Mouse (Mus musculus) left cerebral cortex, adult 2 months (tissue): ENCODE data around the gene Rbp7. TPM values are rescaled to one million over a fixed set of nuclear protein-coding genes. Genes with fewer than 3 reads are reported as not detected.

Experiments
- DNase-seq, 2 experiments: peaks; one replicate each; pipeline ENCODE4 v3.0.0; 2021 to 2022; ENCODE audit warnings: low spot score in 2 of 2, mixed read lengths in 1 of 2; ENCODE audit errors: extremely low spot score in 1 of 2
- H3K27ac ChIP-seq: fragments of 200-600 bp; 2 replicates; pipeline ENCODE4 v1.8.1; 2022
- H3K4me3 ChIP-seq: fragments of 200-600 bp; 2 replicates; pipeline ENCODE4 v1.8.1; 2022
- CTCF ChIP-seq: fragments of 200-600 bp; IDR thresholded peaks from 2 replicates; pipeline ENCODE4 v1.8.1; 2022; ENCODE audit warnings: antibody characterized with exemption, mild to moderate bottlenecking, moderate library complexity
- intact Hi-C: fragments of 180-260 bp; cut with DNase I; formaldehyde crosslinking; loops from one replicate; pipeline ENCODE4 v1.15.1; 2025
- total RNA-seq, 2 experiments: library from RNA; stranded (reverse); gene quantifications; 2 replicates each; pipeline ENCODE4 v1.2.3; 2021

Rbp7 gene
- total RNA-seq, 2 experiments from 2014 or later = not detected

- intact Hi-C loops = no loop called here
- no peak for DNase-seq
- no peak overlapping the region for H3K27ac ChIP-seq
- no peak overlapping the region for H3K4me3 ChIP-seq
- no peak for TF ChIP-seq CTCF
Measured at GRCm38 (mm10) chr4:149417854-149418365, 36.9 kb downstream of the Rbp7 start.

DNA sequence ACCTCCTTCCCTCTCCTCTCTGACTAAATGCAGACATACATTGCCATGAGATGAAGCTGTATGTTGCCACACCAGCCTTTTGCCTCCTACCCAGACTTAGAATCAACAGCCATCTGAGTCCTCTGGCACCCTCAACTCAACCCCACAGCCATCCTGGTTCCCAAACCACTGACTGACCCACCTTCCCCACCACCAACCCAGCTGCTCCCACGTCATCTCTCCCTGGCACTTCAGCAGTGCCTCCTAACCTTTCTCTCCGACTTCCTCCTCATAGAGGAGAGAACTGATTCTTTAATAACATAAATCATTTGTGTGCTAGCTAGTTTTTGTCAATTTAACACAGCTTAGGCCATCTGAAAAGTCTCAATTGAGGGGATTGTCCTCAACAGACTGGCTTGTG lies 37.8 kb downstream of the Rbp7 start:
- H3K4me3 ChIP-seq = no peak overlapping the region
- intact Hi-C loops = no loop called here
- no peak overlapping the region for H3K27ac ChIP-seq
- no peak for DNase-seq
- TF ChIP-seq CTCF = no peak

DNA sequence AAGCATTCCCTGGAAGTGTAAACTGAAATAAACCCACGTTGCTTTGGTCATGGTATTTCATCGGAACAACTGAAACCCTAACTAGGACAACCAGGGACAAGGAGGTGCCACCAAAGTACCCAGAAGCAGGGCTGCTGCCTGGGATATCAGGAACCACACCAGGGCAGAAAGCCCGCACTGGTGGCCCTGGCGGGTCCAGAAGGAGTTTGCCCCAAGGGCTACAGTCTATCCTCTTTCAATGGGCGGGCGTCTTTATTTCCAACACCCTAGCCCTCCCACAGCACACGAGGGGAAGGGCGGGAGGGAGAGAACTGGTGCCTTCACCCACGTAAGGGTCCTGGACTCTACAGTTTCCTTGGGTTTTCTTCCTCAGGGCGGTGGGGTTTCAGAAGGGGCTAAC lies 38.4 kb downstream of the Rbp7 start:
- no peak for TF ChIP-seq CTCF
- no peak for DNase-seq
- no peak overlapping the region for H3K4me3 ChIP-seq
- intact Hi-C loops = no loop called here
- no peak overlapping the region; the same call in 1 of the 2 replicates for H3K27ac ChIP-seq

- no peak overlapping the region; the same call in 1 of the 2 replicates for H3K27ac ChIP-seq
- intact Hi-C loops = no loop called here
- DNase-seq = no peak
- H3K4me3 ChIP-seq = no peak overlapping the region
- TF ChIP-seq CTCF = no peak
Measured at GRCm38 (mm10) chr4:149415651-149416169, 39.1 kb downstream of the Rbp7 start.

DNA sequence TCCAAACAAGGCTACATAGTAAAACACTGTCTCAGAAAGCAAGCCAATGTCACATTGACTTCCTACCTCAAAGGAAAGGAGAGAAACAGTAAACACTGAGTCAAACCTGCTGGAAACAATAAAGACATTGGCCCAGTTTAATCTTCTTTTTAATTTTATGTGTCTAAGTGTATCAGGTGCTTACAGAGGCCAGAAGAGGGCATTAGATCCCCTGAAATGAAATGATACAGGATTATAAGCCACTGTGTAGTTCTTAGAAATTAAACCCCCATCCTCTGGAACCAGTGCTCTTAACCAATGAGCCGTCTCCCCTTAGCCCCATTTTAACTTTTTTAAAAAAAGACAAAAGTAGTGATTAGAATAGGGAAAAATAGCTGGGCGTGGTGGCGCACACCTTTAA lies 40.5 kb downstream of the Rbp7 start:
- DNase-seq = no peak
- no peak overlapping the region for H3K27ac ChIP-seq
- no peak overlapping the region for H3K4me3 ChIP-seq
- intact Hi-C loops = no loop called here
- TF ChIP-seq CTCF = no peak; the same call in none of the 2 replicates

- H3K4me3 ChIP-seq = no peak overlapping the region
- intact Hi-C loops = no loop called here
- no peak for TF ChIP-seq CTCF
- DNase-seq = no peak
- no peak overlapping the region for H3K27ac ChIP-seq
Measured at GRCm38 (mm10) chr4:149409759-149410158, 45.0 kb downstream of the Rbp7 start.

DNA sequence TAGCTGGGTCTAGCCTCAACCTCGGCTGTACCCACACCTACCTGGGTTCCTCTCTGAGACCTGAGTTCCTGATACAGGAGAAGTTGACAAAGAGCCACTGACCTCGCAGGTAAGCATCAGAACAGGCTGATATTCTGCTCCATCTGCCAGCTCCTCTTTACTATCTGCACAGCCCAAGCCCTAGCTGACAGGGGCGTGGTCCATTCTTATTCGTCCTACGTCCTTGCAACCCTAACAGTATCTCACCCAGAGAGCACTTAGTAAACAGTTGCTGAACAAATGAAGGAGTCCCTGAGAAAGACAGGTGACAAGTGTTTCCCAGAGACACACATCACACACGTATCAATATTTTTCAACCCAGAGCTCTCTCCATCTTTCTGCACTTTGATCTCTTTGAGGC lies 46.4 kb downstream of the Rbp7 start:
- Histone ChIP-seq H3K4me3 (no peak overlapping the region), H3K27ac (no peak overlapping the region)
- no peak for TF ChIP-seq CTCF
- intact Hi-C loops = no loop called here
- no peak for DNase-seq

DNA sequence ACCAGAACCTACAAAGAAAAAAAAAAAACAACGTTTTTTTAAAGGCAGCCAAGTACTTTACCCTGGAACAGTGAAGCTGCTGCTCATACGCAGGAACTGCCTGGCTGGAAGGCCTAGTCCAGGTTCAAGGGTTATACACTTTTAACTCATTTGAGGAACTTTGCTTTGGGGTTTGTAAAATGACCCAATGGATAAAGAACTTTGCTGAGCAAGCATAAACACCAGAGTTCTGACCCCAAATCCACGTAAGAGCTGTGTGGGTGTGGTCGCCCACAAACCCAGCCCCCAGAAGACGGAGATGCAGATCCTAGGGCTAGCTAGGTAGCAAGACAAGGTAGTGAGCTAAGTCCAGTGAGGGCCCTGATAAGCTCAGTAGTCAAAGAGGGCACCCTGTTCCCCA lies 47.3 kb downstream of the Rbp7 start:
- TF ChIP-seq CTCF = no peak
- no peak for DNase-seq
- no peak overlapping the region for H3K4me3 ChIP-seq
- intact Hi-C loops = no loop called here
- H3K27ac ChIP-seq = no peak overlapping the region

- no peak overlapping the region for H3K4me3 ChIP-seq
- H3K27ac ChIP-seq = no peak overlapping the region
- DNase-seq = no peak
- no peak for TF ChIP-seq CTCF
- intact Hi-C loops = loop anchor here (2.0 kb wide), 1 partner anchor 19 kb away; no protein-coding TSS in a partner anchor
Measured at GRCm38 (mm10) chr4:149405713-149406443, 48.9 kb downstream of the Rbp7 start.

- no peak for TF ChIP-seq CTCF
- intact Hi-C loops = loop anchor here (2.0 kb wide), 1 partner anchor 20 kb away; no protein-coding TSS in a partner anchor
- DNase-seq = no peak
- Histone ChIP-seq H3K27ac (no peak overlapping the region), H3K4me3 (no peak overlapping the region)
Measured at GRCm38 (mm10) chr4:149404640-149405465, 49.9 kb downstream of the Rbp7 start.

DNA sequence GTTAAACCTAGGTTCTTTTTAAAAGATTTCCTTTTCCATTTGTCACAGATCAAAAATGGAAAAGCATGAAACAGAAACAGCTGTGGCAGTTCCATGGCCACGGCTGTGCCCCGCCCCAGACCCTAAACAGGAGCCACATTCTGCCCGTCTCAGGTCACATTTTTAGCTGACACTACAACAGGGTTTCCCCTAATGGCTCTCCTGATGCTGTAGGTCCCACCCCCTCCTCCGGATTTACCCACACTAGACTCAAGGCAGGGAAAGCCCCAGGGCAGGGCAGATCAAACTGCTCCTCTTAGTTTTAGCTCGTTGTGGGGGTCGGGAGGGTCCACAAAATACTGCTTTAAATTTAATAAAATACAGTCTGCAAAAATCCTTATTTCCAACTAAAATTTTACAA lies 51.7 kb downstream of the Rbp7 start:
- intact Hi-C loops = no loop called here
- H3K27ac ChIP-seq = no peak overlapping the region
- no peak overlapping the region for H3K4me3 ChIP-seq
- no peak for DNase-seq
- TF ChIP-seq CTCF = no peak

DNA sequence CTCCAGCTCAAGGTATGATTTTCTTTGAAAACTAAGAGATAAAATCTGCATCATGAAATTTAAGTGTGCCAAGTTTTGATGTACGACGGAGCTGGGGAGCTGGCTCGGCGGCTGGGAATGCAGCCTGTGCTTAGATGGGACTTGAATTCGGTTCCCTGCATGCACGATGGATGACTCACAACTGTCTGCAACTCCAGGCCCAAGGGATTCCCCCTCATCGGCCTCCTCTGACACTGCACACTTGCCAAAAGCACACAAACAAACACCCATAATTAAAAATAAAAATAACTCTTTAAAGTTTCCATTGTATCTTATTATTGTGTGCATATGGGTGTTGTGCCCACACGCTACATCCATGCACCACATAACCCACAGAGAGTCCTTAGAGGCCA lies 53.2 kb downstream of the Rbp7 start:
- TF ChIP-seq CTCF = no peak
- intact Hi-C loops = no loop called here
- no peak overlapping the region for H3K27ac ChIP-seq
- no peak overlapping the region for H3K4me3 ChIP-seq
- no peak for DNase-seq
